Mouse (Mus musculus) CD4-positive, CD25-positive, alpha-beta regulatory T cell, adult 2 months (primary cell): ENCODE measurements at regions not wholly inside any gene's neighbourhood (a gene's known extent, or its start where the extent isn't known, plus 50 kb on each side); places are given as distances from the start of the nearest gene placed in this dataset.

Experiments
- DNase-seq: peaks from one replicate; pipeline ENCODE4 v3.0.0-alpha.2; 2012; ENCODE audit warnings: low read depth, low spot score

GRCm38 (mm10) chr14:25370306-25371020 is 88.5 kb upstream of the Zmiz1 start:
- no peak for DNase-seq

- no peak for DNase-seq
Measured at GRCm38 (mm10) chr14:25371021-25371400, 88.0 kb upstream of the Zmiz1 start.

- peak; percentile 14 for DNase-seq
Measured at GRCm38 (mm10) chr14:25371661-25372060, 87.3 kb upstream of the Zmiz1 start.

GRCm38 (mm10) chr14:25372581-25372980 is 86.4 kb upstream of the Zmiz1 start:
- DNase-seq, result no peak

GRCm38 (mm10) chr14:25373167-25373566 is 85.8 kb upstream of the Zmiz1 start:
- no peak for DNase-seq

GRCm38 (mm10) chr14:25375001-25375400 is 84.0 kb upstream of the Zmiz1 start:
- DNase-seq, result no peak

- DNase-seq, result peak; percentile 20
Measured at GRCm38 (mm10) chr14:25377091-25377490, 81.9 kb upstream of the Zmiz1 start.

- no peak for DNase-seq
Measured at GRCm38 (mm10) chr14:25377554-25377899, 81.5 kb upstream of the Zmiz1 start.

GRCm38 (mm10) chr14:25377900-25378716 is 80.9 kb upstream of the Zmiz1 start:
- DNase-seq, result peak; percentile 93

- peak; percentile 61 for DNase-seq
Measured at GRCm38 (mm10) chr14:25378717-25379224, 80.2 kb upstream of the Zmiz1 start.

GRCm38 (mm10) chr14:25383169-25383824 is 75.7 kb upstream of the Zmiz1 start:
- no peak for DNase-seq

GRCm38 (mm10) chr14:25385644-25386043 is 73.3 kb upstream of the Zmiz1 start:
- DNase-seq, result no peak

GRCm38 (mm10) chr14:25387780-25388179 is 71.2 kb upstream of the Zmiz1 start:
- no peak for DNase-seq

GRCm38 (mm10) chr14:25389314-25389713 is 69.7 kb upstream of the Zmiz1 start:
- DNase-seq, result no peak

- DNase-seq, result peak; percentile 66
Measured at GRCm38 (mm10) chr14:25392412-25392811, 66.6 kb upstream of the Zmiz1 start.

GRCm38 (mm10) chr14:25392940-25393339 is 66.0 kb upstream of the Zmiz1 start:
- DNase-seq, result no peak

- no peak for DNase-seq
Measured at GRCm38 (mm10) chr14:25394931-25395330, 64.1 kb upstream of the Zmiz1 start.

- DNase-seq, result no peak
Measured at GRCm38 (mm10) chr14:25396990-25397531, 61.9 kb upstream of the Zmiz1 start.

GRCm38 (mm10) chr14:25397751-25398150 is 61.2 kb upstream of the Zmiz1 start:
- no peak for DNase-seq

GRCm38 (mm10) chr14:25398745-25399144 is 60.2 kb upstream of the Zmiz1 start:
- no peak for DNase-seq

GRCm38 (mm10) chr14:25399286-25399685 is 59.7 kb upstream of the Zmiz1 start:
- DNase-seq, result no peak
